Mouse (Mus musculus): ENCODE results near the gene Inka1. TPM values are rescaled to one million over a fixed set of nuclear protein-coding genes. Genes with fewer than 3 reads are reported as not detected.

Inka1 gene
- total and polyA plus RNA-seq, 3 experiments: 60.7 to 65.3 TPM; not detected in 1

- Histone ChIP-seq H3K27ac (ENCODE audit: control insufficient read depth, low read depth, low read length) (no peak overlapping the region), H3K9me3 (replicated peaks; ENCODE audit: insufficient read depth, low read length) (no peaks in the 10 kb centered on the region), H3K4me3 (ENCODE audit: control insufficient read depth in 1 of 2, insufficient read depth in 1 of 2, low read depth in 2 of 2, low read length in 2 of 2) (no peak overlapping the region), H3K79me2 (ENCODE audit: control insufficient read depth, insufficient read depth, low read length, poor library complexity) (peaks cover 32% of the 10 kb centered on the region), H3K4me1 (ENCODE audit: control insufficient read depth in 1 of 2, insufficient read depth in 2 of 2, low read length in 2 of 2) (peaks cover 0 to 6% of the 10 kb centered on the region in 2 experiments; a peak in 1 of 4 replicates), H3K27me3 (ENCODE audit: control insufficient read depth in 1 of 2, insufficient read depth in 2 of 2, low read length in 2 of 2) (no peaks in the 10 kb centered on the region), H3K36me3 (ENCODE audit: control insufficient read depth in 1 of 2, insufficient read depth in 2 of 2, low read length in 2 of 2) (peaks cover 12 to 18% of the 10 kb centered on the region in 2 experiments), H3K9ac (ENCODE audit: control insufficient read depth, low read depth, low read length, poor library complexity, severe bottlenecking) (no peak overlapping the region)
- DNase-seq (ENCODE audit: low read depth, low spot score): no peak
- no peak for TF ChIP-seq MAZ (IDR thresholded peaks at IDR 0.05; ENCODE audit: low read depth, low read length)
- no peak for TF ChIP-seq CTCF (IDR thresholded peaks at IDR 0.05 in 2 of 3, conservative IDR thresholded peaks at IDR 0.05 in 1 of 3; ENCODE audit: control insufficient read depth in 1 of 3, insufficient read depth in 1 of 3, low read depth in 2 of 3, low read length in 3 of 3, poor library complexity in 1 of 3, severe bottlenecking in 1 of 3)
- TF ChIP-seq GABPA (IDR thresholded peaks at IDR 0.05; ENCODE audit: low read depth, low read length): no peak
- no peak for TF ChIP-seq HCFC1 (IDR thresholded peaks at IDR 0.05; ENCODE audit: low read depth, low read length)
- no peak for TF ChIP-seq UBTF (IDR thresholded peaks at IDR 0.05; ENCODE audit: borderline replicate concordance, insufficient read depth, low read depth, low read length)
- no peak for TF ChIP-seq ZKSCAN1 (IDR thresholded peaks at IDR 0.05; ENCODE audit: low read depth, low read length)
- no peak for TF ChIP-seq RAD21 (IDR thresholded peaks at IDR 0.05; ENCODE audit: low read depth, low read length)
- TF ChIP-seq ETS1 (IDR thresholded peaks at IDR 0.05; ENCODE audit: low read depth, low read length): no peak
- no peak for TF ChIP-seq SMC3 (IDR thresholded peaks at IDR 0.05; ENCODE audit: low read depth, low read length)
- no peak for TF ChIP-seq ELF1 (IDR thresholded peaks at IDR 0.05; ENCODE audit: low read depth, low read length)
- no peak for TF ChIP-seq POLR2AphosphoS2 (IDR thresholded peaks at IDR 0.05; ENCODE audit: low read length)
- no peak for TF ChIP-seq MYC (IDR thresholded peaks at IDR 0.05; ENCODE audit: low read depth, low read length)
- TF ChIP-seq E2F4 (IDR thresholded peaks at IDR 0.05; ENCODE audit: borderline replicate concordance, low read depth, low read length): no peak
- TF ChIP-seq NRF1 (IDR thresholded peaks at IDR 0.05; ENCODE audit: insufficient read depth, low read depth, low read length, poor library complexity, severe bottlenecking): no peak
- no peak for TF ChIP-seq BHLHE40 (IDR thresholded peaks at IDR 0.05; ENCODE audit: borderline replicate concordance, low read depth, low read length)
- TF ChIP-seq KAT2A (conservative IDR thresholded peaks at IDR 0.05; ENCODE audit: low read depth, low read length): no peak
- no peak for TF ChIP-seq USF1 (IDR thresholded peaks at IDR 0.05; ENCODE audit: low read depth, low read length)
These were observed 29.9 kb downstream of the Inka1 start for GRCm38 (mm10) chr9:107955613-107956289.
